Mouse (Mus musculus) kidney, adult 2 months (tissue): ENCODE results near the gene Arl4c. TPM values are rescaled to one million over a fixed set of nuclear protein-coding genes. Genes with fewer than 3 reads are reported as not detected.
"Not testable (repeated sequence)": the region's sequence is repeated elsewhere in the genome, so short reads cannot be mapped to it uniquely, and the experiment has no call there.

Experiments used
- DNase-seq: peaks from one replicate; pipeline ENCODE4 v3.0.0; 2021
- H3K27ac ChIP-seq: fragments of 200-500 bp; 2 replicates; pipeline ENCODE4 v1.5.1; 2012; ENCODE audit warnings: low read depth, low read length, control low read depth, inconsistent platforms; ENCODE audit not compliant: insufficient read depth
- H3K27me3 ChIP-seq: fragments of 200-500 bp; replicated peaks from 2 replicates; pipeline ENCODE4 v1.6.1; 2012; ENCODE audit warnings: mild to moderate bottlenecking, moderate library complexity, low read length, inconsistent platforms; ENCODE audit not compliant: control insufficient read depth, insufficient read depth
- H3K36me3 ChIP-seq: fragments of 200-500 bp; 2 replicates; pipeline ENCODE4 v1.6.1; 2012; ENCODE audit warnings: mild to moderate bottlenecking, moderate library complexity, low read length, inconsistent platforms; ENCODE audit not compliant: control insufficient read depth, insufficient read depth
- H3K4me1 ChIP-seq: fragments of 200-500 bp; 2 replicates; pipeline ENCODE4 v1.6.1; 2011; ENCODE audit warnings: low read length; ENCODE audit not compliant: control insufficient read depth, insufficient read depth
- H3K4me3 ChIP-seq: fragments of 200-500 bp; 2 replicates; pipeline ENCODE4 v1.5.1; 2011; ENCODE audit warnings: mild to moderate bottlenecking, low read depth, low read length, control low read depth; ENCODE audit not compliant: insufficient read depth
- CTCF ChIP-seq: fragments of 200-500 bp; conservative IDR thresholded peaks from 2 replicates; pipeline ENCODE4 v1.5.1; 2011; ENCODE audit warnings: low read depth, mild to moderate bottlenecking, control low read depth, low read length, moderate library complexity, mixed read lengths; ENCODE audit not compliant: insufficient read depth, insufficient read length
- POLR2A ChIP-seq: fragments of 200-500 bp; IDR thresholded peaks from one replicate; pipeline ENCODE4 v1.6.1; 2011; ENCODE audit warnings: low read depth, low read length, control low read depth
- WGBS: fragments of 180-500 bp; shearing (Covaris S2); methylation state at CpG from one replicate; pipeline ENCODE4 v1.1.7; 2018; 5-methylcytosine and 5-hydroxymethylcytosine counted together
- polyA plus RNA-seq: library from polyadenylated mRNA; depleted of rRNA; stranded (reverse); fragments of >200 nt; gene quantifications from 2 replicates; pipeline ENCODE4 v1.2.3, GENCODE M21; 2012

Arl4c gene
- polyA plus RNA-seq, 1 experiment: 6.1 TPM

DNA sequence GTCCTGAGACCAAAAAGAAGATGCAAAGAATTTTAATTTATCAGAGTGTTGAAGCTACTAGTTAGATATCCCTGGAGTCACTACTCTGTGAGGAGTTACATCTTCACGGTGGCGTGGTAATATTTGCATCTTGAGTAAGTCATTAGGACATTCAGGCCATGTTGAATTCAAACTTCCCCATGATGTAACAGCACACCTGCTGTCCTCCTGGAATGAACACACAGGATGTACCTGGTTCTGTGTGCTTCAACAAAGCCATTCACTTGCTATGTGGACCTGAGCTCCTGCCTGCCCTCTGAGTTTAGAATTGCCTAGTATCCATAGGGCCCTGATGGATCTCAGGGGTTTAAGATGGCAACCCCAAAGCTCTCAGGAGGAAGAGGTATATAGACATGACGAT lies 60.8 kb downstream of the Arl4c start:
- no peak for TF ChIP-seq POLR2A
- TF ChIP-seq CTCF: no peak
- peaks cover 11% of the 10 kb centered on the region; the same call in 1 of the 2 replicates for H3K4me1 ChIP-seq
- no peak overlapping the region for H3K4me3 ChIP-seq
- WGBS: 91% methylated on average over 3 of the region's 3 CpGs
- no peak for DNase-seq
- H3K27ac ChIP-seq: no peak overlapping the region
- H3K27me3 ChIP-seq: no peaks in the 10 kb centered on the region
- H3K36me3 ChIP-seq: no peaks in the 10 kb centered on the region

DNA sequence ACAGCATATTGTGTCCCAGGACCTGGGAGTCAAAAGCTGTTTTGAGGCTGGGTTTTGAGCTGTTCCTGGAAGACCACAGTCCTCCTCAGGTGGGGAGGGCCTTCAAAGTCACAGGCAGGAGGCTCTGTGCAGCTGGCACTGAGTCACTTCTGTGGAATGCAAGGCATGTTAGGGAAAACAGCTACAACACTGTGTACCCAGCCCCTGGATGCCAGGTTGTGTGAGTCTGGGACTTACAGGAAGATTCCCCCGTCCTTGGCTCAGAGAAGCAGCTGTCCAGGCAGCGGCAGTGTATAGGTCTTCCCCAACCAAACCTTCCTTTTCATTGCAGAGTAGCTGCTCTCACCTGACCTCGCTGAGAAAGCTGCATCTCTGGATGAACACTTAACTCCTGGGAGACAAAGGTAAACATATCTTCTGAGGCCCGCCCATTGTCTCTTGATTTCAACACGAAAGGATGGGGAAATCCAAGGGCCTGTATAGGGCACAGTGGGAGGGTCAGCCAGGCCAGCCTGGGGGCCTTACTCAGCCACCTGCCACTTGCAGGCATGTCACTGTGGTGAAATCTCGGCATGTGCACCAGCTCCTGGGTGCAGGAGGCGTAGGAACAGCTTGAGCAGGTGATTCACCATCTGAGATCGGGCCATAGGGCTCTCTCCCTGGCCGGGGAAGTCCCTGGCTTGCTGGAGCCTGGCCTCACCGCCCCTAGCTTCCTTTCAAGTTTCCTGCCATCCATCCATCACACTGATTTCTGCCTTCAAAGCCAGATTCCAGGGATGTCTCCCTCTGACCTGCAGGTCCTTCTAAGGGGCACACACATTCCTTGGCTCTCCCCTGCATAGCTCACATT lies 62.4 kb downstream of the Arl4c start:
- H3K27ac ChIP-seq: no peak overlapping the region; the same call in 1 of the 2 replicates
- no peak overlapping the region for H3K4me3 ChIP-seq
- TF ChIP-seq POLR2A (no peak), CTCF (no peak)
- peak; percentile 54 for DNase-seq
- H3K4me1 ChIP-seq: peaks cover 11% of the 10 kb centered on the region; the same call in 1 of the 2 replicates
- 26% methylated on average over 10 of the region's 10 CpGs for WGBS
- H3K27me3 ChIP-seq: no peaks in the 10 kb centered on the region
- no peaks in the 10 kb centered on the region for H3K36me3 ChIP-seq

DNA sequence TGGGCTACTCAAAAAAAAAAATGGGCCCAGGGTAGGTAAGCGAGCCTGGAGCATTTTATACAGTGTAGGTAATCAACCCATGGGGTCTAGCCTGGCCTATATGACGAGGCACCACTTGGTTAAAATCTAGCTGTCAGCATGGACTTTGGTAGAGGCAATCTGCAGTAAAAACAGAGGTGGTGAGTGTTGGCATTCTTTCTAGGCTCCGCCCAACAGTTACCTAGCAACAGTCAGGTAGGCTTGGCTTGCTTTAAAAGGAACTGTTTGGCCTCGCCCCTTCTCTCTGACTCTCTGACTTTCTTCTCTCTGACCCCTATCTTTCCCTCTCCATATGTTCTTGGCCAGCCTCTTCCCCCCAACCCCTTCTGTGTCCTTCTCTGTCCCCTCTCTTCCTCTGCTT lies 63.4 kb downstream of the Arl4c start:
- H3K4me1 ChIP-seq: peaks cover 11% of the 10 kb centered on the region; the same call in 1 of the 2 replicates
- no peaks in the 10 kb centered on the region for H3K27me3 ChIP-seq
- DNase-seq: peak; percentile 44
- H3K4me3 ChIP-seq: no peak overlapping the region
- TF ChIP-seq CTCF (no peak), POLR2A (no peak)
- no peak overlapping the region; the same call in 1 of the 2 replicates for H3K27ac ChIP-seq
- no peaks in the 10 kb centered on the region for H3K36me3 ChIP-seq
- WGBS: 74% methylated on average over 4 of the region's 4 CpGs

DNA sequence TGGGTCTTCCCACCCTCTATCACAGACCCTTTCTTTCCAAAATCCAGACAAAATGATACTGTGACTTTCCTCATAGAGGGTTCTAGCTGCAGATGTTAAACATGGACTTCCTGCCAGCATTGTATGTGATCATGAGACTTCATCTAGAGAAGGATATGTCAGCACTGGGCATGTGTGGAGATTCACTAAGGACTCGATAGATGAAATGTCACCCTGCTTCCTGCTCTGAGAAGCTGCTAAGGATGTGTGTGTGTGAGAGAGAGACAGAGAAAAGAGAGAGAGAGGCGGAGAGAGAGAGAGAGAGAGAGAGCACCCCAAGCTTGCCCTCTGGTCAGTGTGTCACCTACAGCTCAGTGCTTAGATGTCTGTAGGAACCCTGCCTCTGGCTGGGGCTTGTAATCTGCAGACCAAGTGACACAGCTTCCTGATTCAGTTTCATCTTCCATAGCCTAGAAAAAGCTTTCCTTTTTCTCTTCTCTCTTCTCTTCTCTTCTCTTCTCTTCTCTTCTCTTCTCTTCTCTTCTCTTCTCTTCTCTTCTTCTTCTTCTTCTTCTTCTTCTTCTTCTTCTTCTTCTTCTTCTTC lies 65.4 kb downstream of the Arl4c start:
- not testable (repeated sequence) for H3K27me3 ChIP-seq, H3K36me3 ChIP-seq, H3K4me3 ChIP-seq, H3K27ac ChIP-seq, DNase-seq
- WGBS: 75% methylated on average over 2 of the region's 2 CpGs
- H3K4me1 ChIP-seq: peaks cover 11% of the 10 kb centered on the region; the same call in 1 of the 2 replicates

DNA sequence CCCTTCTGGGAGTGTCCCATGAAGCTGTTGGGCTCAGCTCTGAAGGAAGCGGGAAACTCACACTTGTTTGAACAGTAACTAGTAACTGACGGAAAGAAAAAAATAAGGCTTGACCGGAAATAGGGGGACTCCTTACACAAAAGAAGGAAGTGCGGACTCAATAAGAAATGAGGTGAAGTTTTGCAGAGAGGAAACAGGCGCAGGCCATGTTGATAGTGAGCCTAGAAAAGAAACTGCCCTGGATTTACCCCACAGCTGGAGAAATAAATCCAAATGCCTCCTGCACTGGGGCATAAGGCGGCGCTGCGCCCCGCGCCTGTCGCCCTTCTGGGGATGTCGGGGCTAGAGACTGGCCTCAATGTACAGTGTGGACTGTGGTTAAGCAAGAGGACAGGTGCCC lies 66.4 kb downstream of the Arl4c start:
- Histone ChIP-seq H3K27me3 (no peaks in the 10 kb centered on the region), H3K4me1 (peaks cover 11% of the 10 kb centered on the region; the same call in 1 of the 2 replicates), H3K4me3 (no peak overlapping the region), H3K27ac (no peak overlapping the region), H3K36me3 (no peaks in the 10 kb centered on the region)
- TF ChIP-seq POLR2A (no peak), CTCF (no peak)
- WGBS: 78% methylated on average over 12 of the region's 12 CpGs
- peak; percentile 14 for DNase-seq

DNA sequence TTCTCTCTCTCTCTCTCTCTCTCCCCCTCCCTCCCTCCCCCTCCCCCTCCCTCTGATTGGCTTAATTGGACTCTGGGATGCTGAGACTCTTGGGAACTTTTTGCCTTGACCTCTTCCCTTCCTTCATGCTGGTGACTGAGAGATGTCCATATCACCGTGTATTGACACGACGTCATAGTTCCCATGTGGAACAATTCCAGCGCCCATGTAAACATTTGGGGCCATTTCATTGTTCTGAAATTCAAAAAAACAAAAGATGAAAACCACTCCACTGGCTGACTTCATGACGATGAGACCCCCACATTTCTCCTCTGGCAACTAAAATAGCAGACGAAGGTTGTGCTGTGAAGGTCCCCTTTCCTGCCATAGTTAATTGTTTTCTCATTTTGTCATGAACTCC lies 69.2 kb downstream of the Arl4c start:
- DNase-seq: no peak

DNA sequence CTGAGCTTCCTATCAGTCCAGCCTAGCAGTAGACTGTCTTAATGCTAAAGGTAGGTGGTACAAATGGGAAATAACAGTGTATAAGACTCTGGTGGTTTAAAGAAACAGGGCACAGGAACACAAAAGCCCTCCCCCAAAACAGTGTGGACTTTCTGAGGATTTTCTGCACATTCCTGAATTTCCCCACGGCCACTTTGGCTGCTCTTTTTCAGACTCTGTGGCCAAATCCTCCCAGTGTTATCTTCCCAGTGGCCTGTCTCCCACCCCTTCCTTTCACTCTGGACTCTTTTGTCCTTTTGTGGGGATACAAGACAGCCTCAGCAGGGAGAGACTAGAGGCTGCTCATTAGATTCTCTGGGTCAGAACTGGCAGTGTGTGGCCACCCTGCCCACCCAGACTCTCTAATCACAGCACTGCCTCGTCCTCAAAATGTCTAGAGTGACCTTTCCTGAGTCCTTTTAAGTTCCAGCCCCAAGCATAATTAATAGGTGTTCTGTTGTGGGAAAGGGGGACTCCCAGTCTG lies 72.0 kb downstream of the Arl4c start:
- Histone ChIP-seq H3K4me3 (no peak overlapping the region), H3K4me1 (no peaks in the 10 kb centered on the region), H3K36me3 (no peaks in the 10 kb centered on the region), H3K27me3 (no peaks in the 10 kb centered on the region), H3K27ac (no peak overlapping the region)
- WGBS: 63% methylated on average over 2 of the region's 2 CpGs
- no peak for DNase-seq
- TF ChIP-seq CTCF: no peak
- no peak for TF ChIP-seq POLR2A

More for the DNA sequence above, 69.2 kb downstream of the Arl4c start:
- Histone ChIP-seq H3K4me1 (no peaks in the 10 kb centered on the region), H3K27ac (no peak overlapping the region), H3K4me3 (no peak overlapping the region), H3K27me3 (no peaks in the 10 kb centered on the region), H3K36me3 (no peaks in the 10 kb centered on the region)
- 89% methylated on average over 6 of the region's 6 CpGs for WGBS
- TF ChIP-seq CTCF: no peak
- TF ChIP-seq POLR2A: no peak
